Mouse (Mus musculus): ENCODE measurements around the gene Gm28168.
"Not testable (repeated sequence)": the region's sequence is repeated elsewhere in the genome, so short reads cannot be mapped to it uniquely, and the experiment has no call there.

The Gm28168 gene

GRCm38 (mm10) chr1:117927715-117928114, at the start of gene Gm28168:
Gene Gm28168, plus strand, starts transcription at chr1:117928015.
- DNase-seq (ENCODE audit: low read depth, low spot score): not testable (repeated sequence)

- no peak for DNase-seq (ENCODE audit: low read depth, low spot score)
Measured at GRCm38 (mm10) chr1:117965639-117966038, 37.8 kb downstream of the Gm28168 start, which contains the start of gene Gm7145. Gene Gm7145, plus strand, starts transcription at chr1:117965939.

Measured in brain, adult 2 months (tissue).